In the genomic region with DNA sequence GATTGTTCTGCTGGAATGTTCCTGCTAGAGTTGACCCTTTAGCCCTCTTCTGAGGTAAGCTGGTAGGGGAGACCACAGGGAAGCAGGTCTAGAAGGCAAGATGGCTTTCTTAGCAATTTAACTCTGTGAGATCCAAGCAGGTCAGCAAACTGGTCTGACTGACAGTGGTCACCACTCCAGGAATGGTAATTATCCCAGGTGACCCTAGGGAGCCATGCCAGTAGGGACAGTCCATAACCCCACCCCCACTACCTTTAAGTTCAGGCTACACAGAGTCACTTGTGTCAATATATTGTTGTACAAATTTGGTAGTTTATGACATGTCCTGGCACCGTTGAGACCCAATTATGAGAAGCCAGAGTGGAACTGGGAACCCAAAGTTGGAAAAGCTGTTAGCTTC, we compare ENCODE assay signal across 9 mouse cellular contexts. TPM values are rescaled to one million over a fixed set of nuclear protein-coding genes. Genes with fewer than 3 reads are reported as not detected.
DNase-seq lines count a peak whose midpoint lies in the region; ATAC-seq and TF ChIP-seq lines count a peak whose summit lies in the region.
"Had no signal": no experiment of that assay in that cellular context is flagged by ENCODE, and none has a peak within 500 bp of the region (broad histone marks: within the 10 kb centered on the region; RNA-seq: fewer than 3 reads in every experiment).

No protein-coding gene starts in this region.

- H3K36me3 ChIP-seq in heart, adult 2 months (ENCODE audit: control insufficient read depth, insufficient read depth, low read length), result no peaks in the 10 kb centered on the region
- H3K36me3 ChIP-seq in heart, embryonic 11.5 days (ENCODE audit: control insufficient read depth, insufficient read depth, low read length), result no peaks in the 10 kb centered on the region
- H3K36me3 ChIP-seq in lung, embryonic 15.5 days, result no peaks in the 10 kb centered on the region
- H3K36me3 ChIP-seq in embryonic facial prominence, embryonic 15.5 days, result no peaks in the 10 kb centered on the region
- H3K36me3 ChIP-seq in liver, embryonic 12.5 days, result no peaks in the 10 kb centered on the region
- H3K36me3 ChIP-seq in hindbrain, postnatal 0 days (ENCODE audit: insufficient read depth, low read length), result no peaks in the 10 kb centered on the region
- no peaks in the 10 kb centered on the region for H3K36me3 ChIP-seq in hindbrain, embryonic 13.5 days

- no peak overlapping the region for H3K4me3 ChIP-seq in heart, adult 2 months
- no peak overlapping the region for H3K4me3 ChIP-seq in heart, embryonic 11.5 days (ENCODE audit: low read depth, low read length)
- H3K4me3 ChIP-seq in lung, embryonic 15.5 days, result no peak overlapping the region
- H3K4me3 ChIP-seq in embryonic facial prominence, embryonic 15.5 days (replicated peaks), result no peak overlapping the region
- H3K4me3 ChIP-seq in liver, embryonic 12.5 days, result no peak overlapping the region
- no peak overlapping the region for H3K4me3 ChIP-seq in hindbrain, postnatal 0 days (ENCODE audit: low read length)
- no peak overlapping the region for H3K4me3 ChIP-seq in hindbrain, embryonic 13.5 days

- no peak for TF ChIP-seq CTCF in heart, adult 2 months (IDR thresholded peaks at IDR 0.05)
- no peak for TF ChIP-seq CTCF in hindbrain, postnatal 0 days (IDR thresholded peaks at IDR 0.05; ENCODE audit: low read depth)

- H3K4me2 ChIP-seq in heart, embryonic 11.5 days, result no peak overlapping the region
- H3K4me2 ChIP-seq in lung, embryonic 15.5 days, result no peak overlapping the region
- peak overlapping the region; percentile 54; the same call in 1 of the 2 replicates for H3K4me2 ChIP-seq in embryonic facial prominence, embryonic 15.5 days (replicated peaks)
- peak overlapping the region; percentile 76; the same call in 1 of the 2 replicates for H3K4me2 ChIP-seq in liver, embryonic 12.5 days
- no peak overlapping the region for H3K4me2 ChIP-seq in hindbrain, postnatal 0 days (ENCODE audit: low read depth, low read length)
- no peak overlapping the region for H3K4me2 ChIP-seq in hindbrain, embryonic 13.5 days

- peaks cover 10% of the 10 kb centered on the region for H3K4me1 ChIP-seq in heart, adult 2 months (ENCODE audit: control insufficient read depth, insufficient read depth, low read length)
- peaks cover 21% of the 10 kb centered on the region for H3K4me1 ChIP-seq in heart, embryonic 11.5 days (ENCODE audit: control insufficient read depth, insufficient read depth, low read length)
- peaks cover 42% of the 10 kb centered on the region for H3K4me1 ChIP-seq in lung, embryonic 15.5 days
- peaks cover 42% of the 10 kb centered on the region for H3K4me1 ChIP-seq in embryonic facial prominence, embryonic 15.5 days
- H3K4me1 ChIP-seq in liver, embryonic 12.5 days, result peaks cover 46% of the 10 kb centered on the region
- H3K4me1 ChIP-seq in hindbrain, postnatal 0 days (ENCODE audit: insufficient read depth, low read length), result no peaks in the 10 kb centered on the region; the same call in 1 of the 2 replicates
- peaks cover 38% of the 10 kb centered on the region for H3K4me1 ChIP-seq in hindbrain, embryonic 13.5 days (replicated peaks)

- no peaks in the 10 kb centered on the region for H3K79me2 ChIP-seq in heart, adult 2 months (replicated peaks; ENCODE audit: control insufficient read depth, insufficient read depth, low read length)

- H3K27me3 ChIP-seq in heart, adult 2 months (ENCODE audit: control insufficient read depth, insufficient read depth, low read length), result no peaks in the 10 kb centered on the region
- peaks cover 3% of the 10 kb centered on the region; the same call in 1 of the 2 replicates for H3K27me3 ChIP-seq in heart, embryonic 11.5 days (ENCODE audit: control insufficient read depth, insufficient read depth, low read length)
- no peaks in the 10 kb centered on the region for H3K27me3 ChIP-seq in lung, embryonic 15.5 days
- no peaks in the 10 kb centered on the region for H3K27me3 ChIP-seq in embryonic facial prominence, embryonic 15.5 days
- H3K27me3 ChIP-seq in liver, embryonic 12.5 days (replicated peaks), result peaks cover 65% of the 10 kb centered on the region
- peaks cover 4% of the 10 kb centered on the region; the same call in 1 of the 2 replicates for H3K27me3 ChIP-seq in hindbrain, postnatal 0 days (ENCODE audit: insufficient read depth, low read length)
- peaks cover 38% of the 10 kb centered on the region; the same call in 1 of the 2 replicates for H3K27me3 ChIP-seq in hindbrain, embryonic 13.5 days

- H3K9ac ChIP-seq in heart, adult 2 months (ENCODE audit: low read depth, low read length), result no peak overlapping the region
- H3K9ac ChIP-seq in heart, embryonic 11.5 days (ENCODE audit: low read depth, low read length), result no peak overlapping the region
- no peak overlapping the region for H3K9ac ChIP-seq in lung, embryonic 15.5 days
- H3K9ac ChIP-seq in embryonic facial prominence, embryonic 15.5 days, result no peak overlapping the region
- no peak overlapping the region for H3K9ac ChIP-seq in liver, embryonic 12.5 days
- H3K9ac ChIP-seq in hindbrain, postnatal 0 days (replicated peaks; ENCODE audit: low read length), result no peak overlapping the region
- no peak overlapping the region for H3K9ac ChIP-seq in hindbrain, embryonic 13.5 days

- intact Hi-C loops in heart, adult 2 months (cut with DNase I), result loop anchor here (2.0 kb wide), 1 partner anchor 88 kb away; no protein-coding TSS in a partner anchor

- 94% methylated on average over 1 of the region's 1 CpGs for WGBS in heart, adult 2 months
- WGBS in heart, embryonic 11.5 days (ENCODE audit: insufficient replicate concordance), result 65% methylated on average over 1 of the region's 1 CpGs
- 57% methylated on average over 1 of the region's 1 CpGs for WGBS in lung, embryonic 15.5 days
- WGBS in embryonic facial prominence, embryonic 15.5 days, result 43% methylated on average over 1 of the region's 1 CpGs
- 77% methylated on average over 1 of the region's 1 CpGs for WGBS in liver, embryonic 12.5 days (ENCODE audit: insufficient replicate concordance)
- 57% methylated on average over 1 of the region's 1 CpGs for WGBS in hindbrain, postnatal 0 days
- WGBS in hindbrain, embryonic 13.5 days, result 85% methylated on average over 1 of the region's 1 CpGs

- no peak for TF ChIP-seq POLR2A in heart, adult 2 months (IDR thresholded peaks at IDR 0.05; ENCODE audit: insufficient read depth, low read depth, low read length)

- DNase-seq in heart, adult 2 months, result no peak
- DNase-seq in lung, postnatal 14 days, result no peak
- no peak for DNase-seq in hindbrain, postnatal 0 days (ENCODE audit: low spot score)
- DNase-seq: layer of hippocampus, adult 9-11 months had no signal

- no peak for ATAC-seq in heart, embryonic 11.5 days (replicated peaks; ENCODE audit: insufficient number of reproducible peaks, low FRiP score, low TSS enrichment)
- no peak for ATAC-seq in lung, embryonic 15.5 days (ENCODE audit: borderline replicate concordance, extremely low read depth, low FRiP score, low TSS enrichment)
- no peak for ATAC-seq in embryonic facial prominence, embryonic 15.5 days (ENCODE audit: insufficient number of reproducible peaks, low FRiP score, low TSS enrichment, low read depth)
- no peak for ATAC-seq in liver, embryonic 12.5 days
- no peak for ATAC-seq in hindbrain, postnatal 0 days
- ATAC-seq in hindbrain, embryonic 13.5 days (ENCODE audit: low FRiP score), result no peak

- peak overlapping the region; percentile 71 for H3K27ac ChIP-seq in heart, adult 2 months
- no peak overlapping the region for H3K27ac ChIP-seq in heart, embryonic 11.5 days (ENCODE audit: low read depth, low read length)
- peak overlapping the region; percentile 89 for H3K27ac ChIP-seq in lung, embryonic 15.5 days
- H3K27ac ChIP-seq in embryonic facial prominence, embryonic 15.5 days (replicated peaks), result no peak overlapping the region
- no peak overlapping the region for H3K27ac ChIP-seq in liver, embryonic 12.5 days
- no peak overlapping the region for H3K27ac ChIP-seq in hindbrain, postnatal 0 days
- no peak overlapping the region for H3K27ac ChIP-seq in hindbrain, embryonic 13.5 days

- TF ChIP-seq EP300 in heart, adult 2 months (IDR thresholded peaks at IDR 0.05; ENCODE audit: insufficient read depth, low read depth, low read length), result no peak

- H3K9me3 ChIP-seq in heart, embryonic 11.5 days (replicated peaks; ENCODE audit: control insufficient read depth, low read length), result no peaks in the 10 kb centered on the region
- no peaks in the 10 kb centered on the region for H3K9me3 ChIP-seq in lung, embryonic 15.5 days
- no peaks in the 10 kb centered on the region for H3K9me3 ChIP-seq in embryonic facial prominence, embryonic 15.5 days (replicated peaks)
- H3K9me3 ChIP-seq in liver, embryonic 12.5 days (replicated peaks), result no peaks in the 10 kb centered on the region
- H3K9me3 ChIP-seq in hindbrain, postnatal 0 days (ENCODE audit: low read length), result no peaks in the 10 kb centered on the region
- no peaks in the 10 kb centered on the region for H3K9me3 ChIP-seq in hindbrain, embryonic 13.5 days

RNA-seq across cellular contexts. Expression of a gene that starts 47.5 kb away (rescaled TPM):
- 10 to 100 TPM; 29.9 to 30.8 TPM for total RNA-seq in heart, adult 2 months (2021)
- 10.4 and 11.0 TPM in 2 replicates for polyA plus RNA-seq in heart, adult 2 months (2012; rRNA removed)
- 9.4 and 9.7 TPM in 2 replicates for polyA plus RNA-seq in heart, embryonic 11.5 days (2014; fragmentation: Nextera tagmentation; extraction: Ambion mirVana)
- 9.1 and 9.3 TPM in 2 replicates for polyA plus RNA-seq in lung, embryonic 15.5 days (2015; fragmentation: Nextera tagmentation; extraction: Ambion mirVana)
- polyA plus RNA-seq in embryonic facial prominence, embryonic 15.5 days (2015; fragmentation: Nextera tagmentation; extraction: Ambion mirVana), result 14.8 and 15.0 TPM in 2 replicates
- polyA plus RNA-seq in liver, embryonic 12.5 days (2016; fragmentation: Nextera tagmentation; extraction: Ambion mirVana), result 13.0 and 13.8 TPM in 2 replicates
- 27.1 and 28.9 TPM in 2 replicates for total RNA-seq in hindbrain, postnatal 0 days (2014; rRNA removed)
- polyA plus RNA-seq in hindbrain, postnatal 0 days (2015; fragmentation: Nextera tagmentation; extraction: Ambion mirVana), result 9.8 and 11.3 TPM in 2 replicates
- polyA plus RNA-seq in hindbrain, embryonic 13.5 days (2015; fragmentation: Nextera tagmentation; extraction: Ambion mirVana), result 15.3 and 16.3 TPM in 2 replicates

Comparison
In these comparisons a context has a peak if more than half of its experiments do, and no peak if none do; other contexts are left out.
1. H3K27ac ChIP-seq: peak in heart, adult 2 months (single experiment) and lung, embryonic 15.5 days (single experiment); none in heart, embryonic 11.5 days (single experiment), embryonic facial prominence, embryonic 15.5 days (single experiment), liver, embryonic 12.5 days (single experiment), hindbrain, postnatal 0 days (single experiment) and hindbrain, embryonic 13.5 days (single experiment).
2. H3K4me2 ChIP-seq: peak in embryonic facial prominence, embryonic 15.5 days (single experiment) and liver, embryonic 12.5 days (single experiment); none in heart, embryonic 11.5 days (single experiment), lung, embryonic 15.5 days (single experiment), hindbrain, postnatal 0 days (single experiment) and hindbrain, embryonic 13.5 days (single experiment).